In genomic region chr7:97749207-97750190, GRCm38 (mm10) we compare ENCODE assay signal across 8 mouse cellular contexts. TPM values are rescaled to one million over a fixed set of nuclear protein-coding genes. Genes with fewer than 3 reads are reported as not detected.
DNase-seq lines count a peak whose midpoint lies in the region; ATAC-seq and TF ChIP-seq lines count a peak whose summit lies in the region.

No protein-coding gene starts in this region.

- H3K36me3 ChIP-seq in embryonic facial prominence, embryonic 15.5 days, result no peaks in the 10 kb centered on the region
- H3K36me3 ChIP-seq in spleen, adult 2 months (ENCODE audit: control insufficient read depth, insufficient read depth, low read length), result no peaks in the 10 kb centered on the region

- no peak for DNase-seq in layer of hippocampus, adult 2 months (ENCODE audit: low spot score in 2 of 2)
- no peak for DNase-seq in layer of hippocampus, adult 8-10 months (ENCODE audit: low spot score in 2 of 2)
- peak; percentile 56 for DNase-seq in lung, postnatal 10 days
- peak; percentile 11 to 32 for DNase-seq in spleen, adult 2 months (ENCODE audit: low read depth in 1 of 2, low spot score in 2 of 2)
- DNase-seq in urinary bladder, postnatal 4 days (ENCODE audit: low spot score in 2 of 2), result no peak
- no peak for DNase-seq in cerebellum, adult 9-11 months

- H3K27me3 ChIP-seq in embryonic facial prominence, embryonic 15.5 days, result no peaks in the 10 kb centered on the region
- H3K27me3 ChIP-seq in spleen, adult 2 months (ENCODE audit: control insufficient read depth, insufficient read depth, low read length), result no peaks in the 10 kb centered on the region

- peak overlapping the region; percentile 33 for H3K4me3 ChIP-seq in layer of hippocampus, adult 2 months
- peak overlapping the region; percentile 6 for H3K4me3 ChIP-seq in embryonic facial prominence, embryonic 15.5 days (replicated peaks)
- peak overlapping the region; percentile 63 for H3K4me3 ChIP-seq in spleen, adult 2 months (ENCODE audit: extremely low read depth, insufficient read depth, insufficient read length)

- TF ChIP-seq CTCF in layer of hippocampus, adult 2 months (conservative IDR thresholded peaks at IDR 0.05), result no peak
- TF ChIP-seq CTCF in spleen, adult 2 months (IDR thresholded peaks at IDR 0.05; ENCODE audit: extremely low read depth, insufficient read depth, insufficient read length, insufficient replicate concordance), result no peak

- H3K27ac ChIP-seq in layer of hippocampus, adult 2 months, result peak overlapping the region; percentile 85
- peak overlapping the region; percentile 71 for H3K27ac ChIP-seq in embryonic facial prominence, embryonic 15.5 days (replicated peaks)
- peak overlapping the region; percentile 85 for H3K27ac ChIP-seq in spleen, adult 2 months (ENCODE audit: insufficient read depth, low read length)

- 31% methylated on average over 19 of the region's 19 CpGs for WGBS in embryonic facial prominence, embryonic 15.5 days
- WGBS in spleen, adult 2 months, result 3% methylated on average over 19 of the region's 19 CpGs

- H3K9me3 ChIP-seq in embryonic facial prominence, embryonic 15.5 days (replicated peaks), result no peaks in the 10 kb centered on the region

- H3K4me1 ChIP-seq in embryonic facial prominence, embryonic 15.5 days, result peaks cover 14% of the 10 kb centered on the region
- peaks cover 5% of the 10 kb centered on the region; the same call in 1 of the 2 replicates for H3K4me1 ChIP-seq in spleen, adult 2 months (ENCODE audit: control insufficient read depth, insufficient read depth, insufficient read length)

- peak overlapping the region; percentile 35 for H3K4me2 ChIP-seq in embryonic facial prominence, embryonic 15.5 days (replicated peaks)

- no peak; the same call in 1 of the 2 replicates for TF ChIP-seq POLR2A in spleen, adult 2 months (IDR thresholded peaks at IDR 0.05; ENCODE audit: low read depth, low read length)

- ATAC-seq in embryonic facial prominence, embryonic 15.5 days (ENCODE audit: insufficient number of reproducible peaks, low FRiP score, low TSS enrichment, low read depth), result no peak
- peak; percentile 63 for ATAC-seq in inflammation-experienced regulatory T-cells, adult 6 months

- no peak overlapping the region for H3K9ac ChIP-seq in embryonic facial prominence, embryonic 15.5 days

RNA-seq across cellular contexts. Expression of gene Aqp11, which starts 11.4 kb away (rescaled TPM):
- 10 to 100 TPM; 37.7 to 38.9 TPM for total RNA-seq in layer of hippocampus, adult 2 months (2021)
- 10 to 100 TPM; 31.3 to 38.5 (median 34.4) TPM for total RNA-seq in layer of hippocampus, adult 8-10 months (2022)
- 3.6 and 4.1 TPM in 2 replicates for polyA plus RNA-seq in embryonic facial prominence, embryonic 15.5 days (2015; fragmentation: Nextera tagmentation; extraction: Ambion mirVana)
- polyA plus RNA-seq in inflammation-experienced regulatory T-cells, adult 6 months (2017; shearing (Covaris generic)), result 1 to 10 TPM in 2 of 3 experiments, under 1 TPM in 1; 0.48 to 1.3 (median 1.1) TPM
- 0.78 and 1.2 TPM in 2 replicates for polyA plus RNA-seq in spleen, adult 2 months (2012; rRNA removed)

RNA-seq across cellular contexts. Expression of gene Pak1, which starts 38.8 kb away (rescaled TPM):
- 100 to 1,000 TPM; 209 to 219 TPM for total RNA-seq in layer of hippocampus, adult 2 months (2021)
- total RNA-seq in layer of hippocampus, adult 8-10 months (2022), result 100 to 1,000 TPM; 216 to 243 (median 233) TPM
- polyA plus RNA-seq in embryonic facial prominence, embryonic 15.5 days (2015; fragmentation: Nextera tagmentation; extraction: Ambion mirVana), result 25.7 and 27.2 TPM in 2 replicates
- 1 to 10 TPM; 1.7 to 4.1 (median 2.2) TPM for polyA plus RNA-seq in inflammation-experienced regulatory T-cells, adult 6 months (2017; shearing (Covaris generic))
- polyA plus RNA-seq in spleen, adult 2 months (2012; rRNA removed), result 6.5 and 7.3 TPM in 2 replicates

RNA-seq across cellular contexts. Expression of gene Clns1a, which starts 53.1 kb away (rescaled TPM):
- total RNA-seq in layer of hippocampus, adult 2 months (2021), result 10 to 100 TPM; 91.0 to 94.3 TPM
- 10 to 100 TPM; 80.7 to 94.0 (median 88.3) TPM for total RNA-seq in layer of hippocampus, adult 8-10 months (2022)
- 168 and 176 TPM in 2 replicates for polyA plus RNA-seq in embryonic facial prominence, embryonic 15.5 days (2015; fragmentation: Nextera tagmentation; extraction: Ambion mirVana)
- 10 to 100 TPM; 86.2 to 95.6 (median 88.7) TPM for polyA plus RNA-seq in inflammation-experienced regulatory T-cells, adult 6 months (2017; shearing (Covaris generic))
- 18.4 and 18.9 TPM in 2 replicates for polyA plus RNA-seq in spleen, adult 2 months (2012; rRNA removed)

Comparison
In these comparisons a context has a peak if more than half of its experiments do, and no peak if none do; other contexts are left out.
1. DNase-seq: peak in lung, postnatal 10 days (single experiment) and spleen, adult 2 months (2 of 2); none in layer of hippocampus, adult 2 months (0 of 2), layer of hippocampus, adult 8-10 months (0 of 2), urinary bladder, postnatal 4 days (0 of 2) and cerebellum, adult 9-11 months (single experiment).
2. H3K4me3 ChIP-seq: peak in every context shown above with its lines; median percentile 63 in spleen, adult 2 months; 33 in layer of hippocampus, adult 2 months; 6 in embryonic facial prominence, embryonic 15.5 days.
3. Peak in every context shown above with its lines, with median percentiles within 50 percentile points of each other: H3K27ac ChIP-seq.